Mouse (Mus musculus): ENCODE measurements around the gene Selenom. TPM values are rescaled to one million over a fixed set of nuclear protein-coding genes. Genes with fewer than 3 reads are reported as not detected.

The Selenom gene
- polyA plus RNA-seq (2012; rRNA removed), result 889 and 965 TPM in 2 replicates

- peak; percentile 98 for TF ChIP-seq POLR2A (IDR thresholded peaks at IDR 0.05; ENCODE audit: borderline replicate concordance, insufficient read depth, low read length)
- peak; percentile 99 for TF ChIP-seq CTCF (IDR thresholded peaks at IDR 0.05; ENCODE audit: borderline replicate concordance, insufficient read depth, low read depth, low read length)
- peak within 1 kb of the TSS; percentile 86 for H3K4me3 ChIP-seq (replicated peaks; ENCODE audit: insufficient read depth, low read depth, low read length)
- H3K27ac ChIP-seq (ENCODE audit: insufficient read depth, low read length), result peak within 1 kb of the TSS; percentile 93
- peak; percentile 94 to 98 for DNase-seq
- H3K4me1 ChIP-seq (ENCODE audit: control insufficient read depth, insufficient read depth, low read length), result peaks cover 21% of the 10 kb centered on the region
- no peaks in the 10 kb centered on the region for H3K27me3 ChIP-seq (ENCODE audit: control insufficient read depth, insufficient read depth, low read length)
- under 1% methylated on average over 26 of the region's 26 CpGs for WGBS
These were observed at the start of gene Selenom for GRCm38 (mm10) chr11:3514529-3515054. Gene Selenom (plus strand): TSS chr11:3514684.

GRCm38 (mm10) chr11:3471448-3471850 is 43.0 kb upstream of the Selenom start:
- Histone ChIP-seq H3K27ac (ENCODE audit: insufficient read depth, low read length) (no peak overlapping the region), H3K4me1 (ENCODE audit: control insufficient read depth, insufficient read depth, low read length) (no peaks in the 10 kb centered on the region), H3K27me3 (ENCODE audit: control insufficient read depth, insufficient read depth, low read length) (no peaks in the 10 kb centered on the region), H3K4me3 (replicated peaks; ENCODE audit: insufficient read depth, low read depth, low read length) (no peak overlapping the region)
- no peak for TF ChIP-seq CTCF (IDR thresholded peaks at IDR 0.05; ENCODE audit: borderline replicate concordance, insufficient read depth, low read depth, low read length)
- TF ChIP-seq POLR2A (IDR thresholded peaks at IDR 0.05; ENCODE audit: borderline replicate concordance, insufficient read depth, low read length), result no peak
- WGBS, result 43% methylated on average over 11 of the region's 11 CpGs
- no peak for DNase-seq

- TF ChIP-seq POLR2A (IDR thresholded peaks at IDR 0.05; ENCODE audit: borderline replicate concordance, insufficient read depth, low read length) (no peak), CTCF (IDR thresholded peaks at IDR 0.05; ENCODE audit: borderline replicate concordance, insufficient read depth, low read depth, low read length) (peak; percentile 99)
- Histone ChIP-seq H3K4me1 (ENCODE audit: control insufficient read depth, insufficient read depth, low read length) (no peaks in the 10 kb centered on the region), H3K4me3 (replicated peaks; ENCODE audit: insufficient read depth, low read depth, low read length) (no peak overlapping the region), H3K27me3 (ENCODE audit: control insufficient read depth, insufficient read depth, low read length) (no peaks in the 10 kb centered on the region), H3K27ac (ENCODE audit: insufficient read depth, low read length) (no peak overlapping the region)
- WGBS, result 27% methylated on average over 1 of the region's 1 CpGs
- peak; percentile 88 to 93 for DNase-seq
These were observed 42.0 kb upstream of the Selenom start for GRCm38 (mm10) chr11:3472484-3472883.

GRCm38 (mm10) chr11:3474480-3475115 is 39.9 kb upstream of the Selenom start:
- WGBS, result 87% methylated on average over 7 of the region's 7 CpGs
- no peak for DNase-seq
- H3K27me3 ChIP-seq (ENCODE audit: control insufficient read depth, insufficient read depth, low read length), result no peaks in the 10 kb centered on the region
- no peak overlapping the region for H3K27ac ChIP-seq (ENCODE audit: insufficient read depth, low read length)
- no peak overlapping the region for H3K4me3 ChIP-seq (replicated peaks; ENCODE audit: insufficient read depth, low read depth, low read length)
- H3K4me1 ChIP-seq (ENCODE audit: control insufficient read depth, insufficient read depth, low read length), result no peaks in the 10 kb centered on the region
- no peak for TF ChIP-seq POLR2A (IDR thresholded peaks at IDR 0.05; ENCODE audit: borderline replicate concordance, insufficient read depth, low read length)
- TF ChIP-seq CTCF (IDR thresholded peaks at IDR 0.05; ENCODE audit: borderline replicate concordance, insufficient read depth, low read depth, low read length), result peak; percentile 64; the same call in 1 of the 2 replicates

- Histone ChIP-seq H3K4me1 (ENCODE audit: control insufficient read depth, insufficient read depth, low read length) (no peaks in the 10 kb centered on the region), H3K27me3 (ENCODE audit: control insufficient read depth, insufficient read depth, low read length) (no peaks in the 10 kb centered on the region), H3K4me3 (replicated peaks; ENCODE audit: insufficient read depth, low read depth, low read length) (no peak overlapping the region), H3K27ac (ENCODE audit: insufficient read depth, low read length) (no peak overlapping the region)
- TF ChIP-seq POLR2A (IDR thresholded peaks at IDR 0.05; ENCODE audit: borderline replicate concordance, insufficient read depth, low read length), result no peak
- no peak for TF ChIP-seq CTCF (IDR thresholded peaks at IDR 0.05; ENCODE audit: borderline replicate concordance, insufficient read depth, low read depth, low read length)
- DNase-seq, result no peak
These were observed 39.0 kb upstream of the Selenom start for GRCm38 (mm10) chr11:3475489-3475888.

- peak; percentile 27 to 42 for DNase-seq
- no peaks in the 10 kb centered on the region for H3K27me3 ChIP-seq (ENCODE audit: control insufficient read depth, insufficient read depth, low read length)
- WGBS, result 44% methylated on average over 11 of the region's 11 CpGs
- H3K27ac ChIP-seq (ENCODE audit: insufficient read depth, low read length), result peak overlapping the region; percentile 77; the same call in 1 of the 2 replicates
- H3K4me1 ChIP-seq (ENCODE audit: control insufficient read depth, insufficient read depth, low read length), result peaks cover 10% of the 10 kb centered on the region; the same call in 1 of the 2 replicates
- TF ChIP-seq CTCF (IDR thresholded peaks at IDR 0.05; ENCODE audit: borderline replicate concordance, insufficient read depth, low read depth, low read length) (no peak), POLR2A (IDR thresholded peaks at IDR 0.05; ENCODE audit: borderline replicate concordance, insufficient read depth, low read length) (no peak)
- no peak overlapping the region for H3K4me3 ChIP-seq (replicated peaks; ENCODE audit: insufficient read depth, low read depth, low read length)
These were observed 30.4 kb upstream of the Selenom start for GRCm38 (mm10) chr11:3483980-3484642.

- no peak overlapping the region for H3K4me3 ChIP-seq (replicated peaks; ENCODE audit: insufficient read depth, low read depth, low read length)
- 86% methylated on average over 7 of the region's 7 CpGs for WGBS
- TF ChIP-seq CTCF (IDR thresholded peaks at IDR 0.05; ENCODE audit: borderline replicate concordance, insufficient read depth, low read depth, low read length) (no peak), POLR2A (IDR thresholded peaks at IDR 0.05; ENCODE audit: borderline replicate concordance, insufficient read depth, low read length) (no peak)
- H3K4me1 ChIP-seq (ENCODE audit: control insufficient read depth, insufficient read depth, low read length), result peaks cover 10% of the 10 kb centered on the region; the same call in 1 of the 2 replicates
- no peaks in the 10 kb centered on the region for H3K27me3 ChIP-seq (ENCODE audit: control insufficient read depth, insufficient read depth, low read length)
- no peak overlapping the region for H3K27ac ChIP-seq (ENCODE audit: insufficient read depth, low read length)
- DNase-seq, result no peak
These were observed 28.1 kb upstream of the Selenom start for GRCm38 (mm10) chr11:3486349-3486748.
